8 mouse cellular contexts compared by ENCODE assay signal in genomic region chr1:105662820-105663170, GRCm38 (mm10). TPM values are rescaled to one million over a fixed set of nuclear protein-coding genes. Genes with fewer than 3 reads are reported as not detected.
DNase-seq lines count a peak whose midpoint lies in the region; ATAC-seq and TF ChIP-seq lines count a peak whose summit lies in the region.

No protein-coding gene starts in this region.

- H3K4me1 ChIP-seq in heart, embryonic 14.5 days (ENCODE audit: control insufficient read depth in 2 of 2, insufficient read depth in 2 of 2, low read length in 2 of 2): peaks cover 0 to 12% of the 10 kb centered on the region in 2 experiments; a peak in 2 of 4 replicates
- peaks cover 0 to 7% of the 10 kb centered on the region in 2 experiments; a peak in 1 of 4 replicates for H3K4me1 ChIP-seq in ES-E14 (ENCODE audit: control insufficient read depth in 2 of 2, insufficient read depth in 2 of 2, low read length in 2 of 2, poor library complexity in 1 of 2)
- H3K4me1 ChIP-seq in forebrain, embryonic 16.5 days (replicated peaks; ENCODE audit: control insufficient read depth, insufficient read depth, low read length): peaks cover 21% of the 10 kb centered on the region

- in situ Hi-C loops in ES-E14 (cut with MboI; ENCODE audit: low sequenced_read_pairs in 2 of 2, unreplicated experiment in 2 of 2): no loop called here

- H3K79me2 ChIP-seq in macrophage (ENCODE audit: inconsistent target): peaks cover 91% of the 10 kb centered on the region

- 4% methylated on average over 6 of the region's 6 CpGs for WGBS in heart, embryonic 14.5 days
- WGBS in forebrain, embryonic 16.5 days: 7% methylated on average over 6 of the region's 6 CpGs
- WGBS in macrophage (ENCODE audit: missing documents): 5% methylated on average over 5 of the region's 6 CpGs

- no peak for DNase-seq in heart, adult 9 months (ENCODE audit: low spot score in 2 of 2)
- DNase-seq in ES-E14 (ENCODE audit: low read depth, low spot score): no peak
- no peak for DNase-seq in layer of hippocampus, adult 9-10 months (ENCODE audit: low spot score)
- DNase-seq in right cerebral cortex, postnatal 10 days (ENCODE audit: low spot score in 2 of 2): no peak
- DNase-seq in urinary bladder, postnatal 36 days (ENCODE audit: low spot score in 2 of 2): no peak

- no peak for ATAC-seq in heart, embryonic 14.5 days (ENCODE audit: insufficient number of reproducible peaks, insufficient read depth, low FRiP score, low read depth)
- ATAC-seq in forebrain, embryonic 16.5 days: no peak

- H3K36me3 ChIP-seq in heart, embryonic 14.5 days (ENCODE audit: control insufficient read depth, insufficient read depth, low read length): peaks cover 4% of the 10 kb centered on the region; the same call in 1 of the 2 replicates
- H3K36me3 ChIP-seq in ES-E14 (ENCODE audit: control insufficient read depth, insufficient read depth, low read length, poor library complexity, severe bottlenecking) (no peaks in the 10 kb centered on the region), macrophage (ENCODE audit: inconsistent target) (0 out of 2 replicates have a peak, but pooled peaks cover 4% of the 10 kb centered on the region)
- no peaks in the 10 kb centered on the region for H3K36me3 ChIP-seq in forebrain, embryonic 16.5 days (ENCODE audit: control insufficient read depth, insufficient read depth)

- no peaks in the 10 kb centered on the region for H3K9me3 ChIP-seq in heart, embryonic 14.5 days (ENCODE audit: control insufficient read depth, low read length)
- no peaks in the 10 kb centered on the region for H3K9me3 ChIP-seq in ES-E14 (ENCODE audit: control insufficient read depth, insufficient read depth, low read depth, low read length)
- no peaks in the 10 kb centered on the region for H3K9me3 ChIP-seq in forebrain, embryonic 16.5 days (ENCODE audit: control insufficient read depth, low read length)

- H3K27me3 ChIP-seq in heart, embryonic 14.5 days (ENCODE audit: control insufficient read depth, insufficient read depth, low read length): no peaks in the 10 kb centered on the region
- H3K27me3 ChIP-seq in forebrain, embryonic 16.5 days (replicated peaks; ENCODE audit: control insufficient read depth, insufficient read depth, low read length): no peaks in the 10 kb centered on the region

- H3K4me3 ChIP-seq in heart, embryonic 14.5 days (ENCODE audit: control insufficient read depth in 1 of 2, insufficient read depth in 1 of 2, low read depth in 1 of 2, low read length in 2 of 2): peak overlapping the region; percentile 80 to 92
- peak overlapping the region; percentile 86 to 91 for H3K4me3 ChIP-seq in ES-E14 (ENCODE audit: insufficient read depth in 1 of 2, low read depth in 1 of 2, low read length in 2 of 2, poor library complexity in 1 of 2, severe bottlenecking in 1 of 2)
- peak overlapping the region; percentile 90 for H3K4me3 ChIP-seq in forebrain, embryonic 16.5 days (replicated peaks; ENCODE audit: low read length)
- H3K4me3 ChIP-seq in macrophage (ENCODE audit: inconsistent target): peak overlapping the region; percentile 95

- peak overlapping the region; percentile 74 for H3K4me2 ChIP-seq in heart, embryonic 14.5 days (ENCODE audit: low read length)
- H3K4me2 ChIP-seq in forebrain, embryonic 16.5 days (ENCODE audit: low read length): peak overlapping the region; percentile 86

- peak overlapping the region; percentile 85 to 88 for H3K27ac ChIP-seq in heart, embryonic 14.5 days (replicated peaks in 1 of 2; ENCODE audit: control insufficient read depth in 1 of 2, insufficient read depth in 1 of 2, low read depth in 2 of 2, low read length in 2 of 2)
- H3K27ac ChIP-seq in ES-E14 (ENCODE audit: insufficient read depth, low read depth, low read length, poor library complexity, severe bottlenecking) (no peak overlapping the region), macrophage (peak overlapping the region; percentile 84)
- H3K27ac ChIP-seq in forebrain, embryonic 16.5 days (ENCODE audit: low read length): no peak overlapping the region; the same call in 1 of the 2 replicates

- peak overlapping the region; percentile 83 for H3K9ac ChIP-seq in heart, embryonic 14.5 days (ENCODE audit: low read length)
- H3K9ac ChIP-seq in ES-E14 (ENCODE audit: insufficient read depth, low read depth, low read length, poor library complexity, severe bottlenecking): peak overlapping the region; percentile 90
- H3K9ac ChIP-seq in forebrain, embryonic 16.5 days (replicated peaks; ENCODE audit: low read depth, low read length): peak overlapping the region; percentile 61

TF ChIP-seq in ES-E14, 5 proteins besides CTCF, POLR2A, EP300 and RAD21:
- TF ChIP-seq MAFK (IDR thresholded peaks at IDR 0.05; ENCODE audit: insufficient read depth, low read depth, low read length) (no peak), CHD2 (IDR thresholded peaks at IDR 0.05; ENCODE audit: low read depth, low read length) (no peak), ZNF384 (IDR thresholded peaks at IDR 0.05; ENCODE audit: low read depth, low read length) (no peak)

RNA-seq across cellular contexts. Expression of gene Pign, which starts 0.7 kb away (rescaled TPM):
- polyA plus RNA-seq in heart, embryonic 14.5 days (2014; fragmentation: Nextera tagmentation; extraction: Ambion mirVana): 15.4 and 15.6 TPM in 2 replicates
- 52.8 and 56.3 TPM in 2 replicates for total RNA-seq in ES-E14 (2012; rRNA removed)
- polyA plus RNA-seq in forebrain, embryonic 16.5 days (2015; fragmentation: Nextera tagmentation; extraction: Ambion mirVana): 9.8 and 12.1 TPM in 2 replicates
- total RNA-seq in macrophage (2018; cell fraction: chromatin; rRNA removed): 100 to 1,000 TPM in 25 of 26 experiments, 10 to 100 TPM in 1; 99.3 to 285 (median 194) TPM
- total RNA-seq in macrophage (2018; cell fraction: cytosol; rRNA removed): 10 to 100 TPM; 14.9 to 34.7 (median 21.7) TPM
- total RNA-seq in macrophage (2018; cell fraction: nucleus; rRNA removed): 100 to 1,000 TPM in 10 of 26 experiments, 10 to 100 TPM in 16; 58.7 to 197 (median 88.7) TPM
- 11.7 to 21.3 TPM (median 14.0 TPM) in 3 replicates for polyA plus RNA-seq in macrophage (2018)

RNA-seq across cellular contexts. Expression of gene Relch, which starts 0.9 kb away (rescaled TPM):
- polyA plus RNA-seq in heart, embryonic 14.5 days (2014; fragmentation: Nextera tagmentation; extraction: Ambion mirVana): 17.8 and 20.8 TPM in 2 replicates
- 40.1 and 45.1 TPM in 2 replicates for total RNA-seq in ES-E14 (2012; rRNA removed)
- polyA plus RNA-seq in forebrain, embryonic 16.5 days (2015; fragmentation: Nextera tagmentation; extraction: Ambion mirVana): 46.9 TPM in 2 replicates
- 100 to 1,000 TPM in 23 of 26 experiments, 10 to 100 TPM in 3; 83.1 to 355 (median 229) TPM for total RNA-seq in macrophage (2018; cell fraction: chromatin; rRNA removed)
- total RNA-seq in macrophage (2018; cell fraction: cytosol; rRNA removed): 10 to 100 TPM in 23 of 26 experiments, 1 to 10 TPM in 3; 9.4 to 26.8 (median 14.8) TPM
- 100 to 1,000 TPM in 15 of 26 experiments, 10 to 100 TPM in 11; 38.9 to 264 (median 110) TPM for total RNA-seq in macrophage (2018; cell fraction: nucleus; rRNA removed)
- 9.0 to 19.0 TPM (median 14.6 TPM) in 3 replicates for polyA plus RNA-seq in macrophage (2018)

Comparison
In these comparisons a context has a peak if more than half of its experiments do, and no peak if none do; other contexts are left out.
1. H3K27ac ChIP-seq: peak in heart, embryonic 14.5 days (2 of 2) and macrophage (single experiment); none in ES-E14 (single experiment) and forebrain, embryonic 16.5 days (single experiment).
2. Peak in every context shown above with its lines, with median percentiles within 50 percentile points of each other: H3K4me3 ChIP-seq and H3K9ac ChIP-seq.